Mouse (Mus musculus): Measurements from ENCODE around the gene Sema4d.
A peak's percentile ranks its signal among the peaks of the same experiment; 100 is the strongest.

Sema4d gene

DNA sequence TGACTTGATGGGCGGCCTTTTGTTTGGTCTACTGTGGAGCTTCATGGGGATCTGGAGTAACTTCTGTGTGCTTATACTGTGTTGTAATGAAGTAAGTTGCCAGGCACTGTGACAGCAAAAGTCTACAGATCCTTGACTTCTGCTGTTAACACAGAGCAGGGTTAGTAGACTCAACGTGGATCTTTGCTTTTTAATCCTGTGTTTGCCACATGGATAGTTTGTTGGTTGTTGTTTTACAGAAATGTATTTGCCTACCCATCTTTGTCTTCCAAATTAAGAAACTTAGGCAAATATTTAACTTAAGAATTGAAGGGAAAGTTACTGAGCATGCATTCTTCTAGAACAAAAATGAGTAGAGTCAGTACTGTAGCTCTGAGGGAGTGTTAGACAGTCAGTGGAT is 130.0 kb downstream of the Sema4d start:
- no peak for DNase-seq

DNA sequence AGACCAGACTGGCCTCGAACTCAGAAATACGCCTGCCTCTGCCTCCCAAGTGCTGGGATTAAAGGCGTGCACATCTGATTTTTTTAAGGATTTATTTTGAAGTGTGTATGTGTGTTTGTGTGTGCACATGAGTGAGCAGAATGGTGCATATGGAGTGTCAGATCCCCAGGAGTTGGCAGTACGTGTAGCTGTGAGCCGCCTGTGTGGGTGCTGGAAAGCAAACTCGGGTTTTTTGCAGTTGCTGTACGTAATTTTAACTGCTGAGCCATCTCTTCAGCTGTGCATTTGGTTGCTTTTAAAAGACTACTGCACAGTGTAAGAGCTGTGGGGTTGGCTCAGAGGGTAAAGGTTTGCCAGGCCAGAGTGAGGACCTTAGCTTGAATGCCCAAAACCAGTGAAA is 134.0 kb downstream of the Sema4d start:
- DNase-seq: no peak

DNA sequence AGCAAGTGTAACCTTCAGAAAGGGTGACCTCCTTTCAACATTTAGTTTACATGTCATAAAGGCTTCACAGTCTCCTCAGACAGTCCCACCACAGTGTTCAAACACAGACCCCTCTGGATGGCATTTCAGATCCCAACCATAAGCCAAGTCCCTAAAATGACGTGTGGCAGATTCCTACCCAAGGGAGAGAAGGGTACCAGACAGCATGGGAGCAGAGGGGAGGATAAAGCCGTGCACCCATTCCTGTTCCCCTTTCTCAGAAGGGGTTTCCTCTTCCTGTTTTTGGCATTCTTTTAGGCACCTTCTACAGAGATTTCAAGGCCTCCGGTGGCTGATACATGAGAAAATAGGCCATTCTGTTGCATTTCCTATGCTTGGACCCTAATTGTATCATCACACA is 135.5 kb downstream of the Sema4d start:
- DNase-seq: no peak

DNA sequence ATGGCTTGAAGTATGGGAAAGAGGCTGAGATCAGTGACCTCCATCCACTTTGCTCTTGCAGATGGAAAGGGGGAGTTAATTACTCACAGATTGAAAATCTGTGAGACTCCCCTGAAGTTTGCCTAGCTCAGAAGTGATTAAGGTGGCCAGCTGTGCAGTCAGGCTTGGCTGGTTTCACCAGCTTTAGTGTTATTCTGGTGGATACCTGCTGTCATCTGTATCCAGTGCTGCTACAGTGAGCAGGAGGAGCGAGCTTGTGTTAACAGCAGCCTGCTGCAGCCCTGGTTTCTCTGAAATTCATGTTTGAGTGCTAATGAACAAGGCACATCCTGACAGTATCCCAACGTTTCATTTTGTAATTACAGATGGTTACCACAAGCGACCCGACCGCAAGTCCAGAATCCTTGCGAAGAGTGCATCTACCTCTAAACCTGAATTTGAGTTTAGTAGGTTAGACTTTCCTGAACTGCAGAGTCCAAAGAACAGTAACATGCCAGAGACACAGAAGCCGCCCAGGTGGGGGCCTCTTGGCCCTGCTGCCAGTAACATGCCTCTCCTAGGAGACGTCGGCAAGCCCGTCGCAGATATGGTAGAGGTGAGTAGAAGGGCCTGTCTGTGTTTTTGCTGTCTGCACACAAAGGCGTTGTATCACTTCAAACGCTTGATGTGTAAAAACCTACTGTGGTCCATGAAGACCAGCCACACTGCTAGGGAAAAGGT is 136.9 kb downstream of the Sema4d start:
- DNase-seq: no peak

DNA sequence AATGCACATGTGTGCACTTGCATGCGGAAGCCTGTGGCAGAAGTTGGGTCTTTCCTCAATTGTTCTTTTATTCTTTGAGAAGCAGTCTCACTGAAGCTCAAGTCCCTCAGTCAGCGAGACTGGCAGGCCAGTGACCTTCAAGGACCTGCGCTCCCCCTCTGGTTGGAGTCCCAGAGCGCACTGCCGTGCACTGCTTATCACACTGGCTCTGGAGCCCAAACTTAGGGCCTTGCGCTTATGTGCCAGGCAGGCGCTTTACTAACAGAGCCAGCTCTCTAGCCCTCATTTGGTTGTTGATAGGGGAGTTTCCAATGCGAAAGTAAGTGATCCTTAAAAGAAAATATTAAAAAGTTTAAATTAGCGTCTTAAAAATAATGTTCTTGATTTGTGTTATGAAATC is 139.6 kb downstream of the Sema4d start:
- DNase-seq: no peak

DNA sequence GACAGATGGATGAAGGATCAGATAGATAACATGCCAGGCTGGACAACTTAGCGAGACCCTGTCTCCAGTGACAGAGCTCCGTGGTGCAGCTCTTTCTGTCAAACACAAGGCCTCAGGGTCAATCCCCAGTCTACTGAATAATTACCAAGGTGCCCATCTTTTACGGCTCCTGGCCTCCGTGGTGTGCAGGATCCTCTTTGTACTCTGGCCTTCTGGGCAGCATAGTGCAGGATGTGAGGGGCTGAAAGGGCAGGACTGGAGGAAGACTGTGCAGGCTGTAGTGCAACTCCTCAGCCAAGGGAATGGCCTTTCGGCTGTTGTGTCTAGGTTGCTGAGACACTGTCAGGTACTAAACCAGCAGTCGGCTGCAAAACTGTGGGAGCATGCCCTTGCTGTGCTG is 140.4 kb downstream of the Sema4d start:
- no peak for DNase-seq

DNA sequence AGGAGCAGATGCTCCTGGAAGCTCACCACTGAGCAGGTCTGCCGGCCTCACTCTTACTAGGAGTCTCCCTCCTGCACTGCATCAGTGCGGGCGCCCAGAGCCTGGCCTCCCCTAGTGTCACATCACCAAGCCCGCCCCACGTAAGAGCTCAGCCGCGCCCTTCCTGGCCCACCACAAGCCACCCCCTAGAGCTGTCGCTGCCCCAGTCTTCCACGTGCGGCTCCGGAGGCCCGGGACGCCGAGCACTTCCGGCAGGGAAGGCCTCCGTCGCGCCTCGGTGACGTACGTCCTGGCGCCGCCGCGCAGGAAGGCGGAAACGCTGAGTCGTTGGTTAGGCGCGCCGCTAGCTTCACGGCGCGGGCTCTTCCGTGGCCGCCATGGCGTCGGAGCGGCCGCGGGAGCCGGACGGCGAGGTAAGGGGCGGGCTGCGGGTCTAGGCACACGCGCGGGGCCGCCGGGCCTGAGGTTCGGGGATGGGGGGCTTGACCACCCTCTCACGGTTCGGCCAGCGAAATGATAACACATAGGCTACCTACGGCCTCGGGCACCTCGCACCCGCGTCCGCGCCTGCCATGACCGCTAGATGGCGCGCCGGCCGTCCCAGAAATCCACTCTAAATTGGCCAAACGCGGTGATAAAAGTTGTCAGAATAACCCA is 142.0 kb downstream of the Sema4d start, which contains the start of gene Secisbp2:
TSS of gene Secisbp2 (plus strand) at position 290 of the 657 bp plus-strand sequence.
- peak; percentile 92 to 93 for DNase-seq

DNA sequence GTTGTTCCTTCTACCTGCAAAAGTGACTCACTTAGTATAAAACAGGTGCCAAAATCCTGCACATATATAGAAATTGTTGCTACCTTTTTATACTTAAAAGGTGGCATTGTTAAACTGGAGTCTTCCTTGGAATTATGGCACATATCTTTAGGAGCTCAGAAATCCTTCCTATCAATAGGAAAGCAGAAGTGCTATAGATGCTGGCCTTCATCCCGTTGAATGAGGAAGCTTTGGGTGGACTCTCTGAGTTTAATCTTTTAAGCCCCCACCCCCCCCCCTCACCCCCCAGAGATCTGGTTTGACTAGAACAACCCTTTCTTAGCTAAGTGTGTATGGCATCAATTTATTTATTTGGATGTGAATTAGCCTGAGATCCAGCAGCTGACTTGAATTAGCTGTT is 143.8 kb downstream of the Sema4d start:
- no peak for DNase-seq

DNA sequence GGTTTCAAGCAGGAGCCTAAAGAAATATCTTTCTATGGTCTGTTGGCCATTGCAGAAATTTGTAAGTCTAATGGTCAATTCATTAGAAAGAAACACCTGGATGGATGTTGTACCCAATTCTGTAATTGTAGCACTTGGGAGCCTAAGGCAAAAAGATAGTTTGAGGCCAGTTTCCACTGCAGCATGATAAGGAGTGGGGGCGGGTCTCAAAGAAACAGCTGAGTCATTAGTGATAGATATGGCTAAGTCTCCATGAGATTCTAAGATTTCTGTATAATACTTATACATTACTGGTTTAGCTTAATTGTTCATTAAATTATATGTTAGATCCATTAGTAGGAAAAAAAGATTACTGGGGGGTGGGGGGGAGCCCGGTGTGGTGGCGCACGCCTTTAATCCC is 145.3 kb downstream of the Sema4d start:
- no peak for DNase-seq

DNA sequence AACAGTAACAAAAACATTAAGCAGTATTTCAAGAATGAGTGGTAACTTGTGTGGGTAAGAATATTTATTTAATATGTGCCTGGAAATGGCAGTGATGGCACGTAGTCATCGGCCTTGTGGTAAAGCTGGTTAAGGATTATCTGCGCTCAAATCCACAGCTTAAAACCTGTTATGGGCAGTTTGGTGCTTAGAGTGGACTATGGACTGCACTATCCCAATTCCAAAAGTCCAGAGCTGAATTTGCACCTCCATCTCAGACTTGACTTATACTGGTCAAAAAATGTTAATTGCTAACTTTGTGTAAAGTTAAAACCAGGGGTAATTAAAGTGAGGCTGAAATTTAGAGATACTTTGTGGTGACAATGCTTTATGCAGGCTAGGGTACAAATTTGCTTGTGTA is 145.8 kb downstream of the Sema4d start:
- DNase-seq: no peak

DNA sequence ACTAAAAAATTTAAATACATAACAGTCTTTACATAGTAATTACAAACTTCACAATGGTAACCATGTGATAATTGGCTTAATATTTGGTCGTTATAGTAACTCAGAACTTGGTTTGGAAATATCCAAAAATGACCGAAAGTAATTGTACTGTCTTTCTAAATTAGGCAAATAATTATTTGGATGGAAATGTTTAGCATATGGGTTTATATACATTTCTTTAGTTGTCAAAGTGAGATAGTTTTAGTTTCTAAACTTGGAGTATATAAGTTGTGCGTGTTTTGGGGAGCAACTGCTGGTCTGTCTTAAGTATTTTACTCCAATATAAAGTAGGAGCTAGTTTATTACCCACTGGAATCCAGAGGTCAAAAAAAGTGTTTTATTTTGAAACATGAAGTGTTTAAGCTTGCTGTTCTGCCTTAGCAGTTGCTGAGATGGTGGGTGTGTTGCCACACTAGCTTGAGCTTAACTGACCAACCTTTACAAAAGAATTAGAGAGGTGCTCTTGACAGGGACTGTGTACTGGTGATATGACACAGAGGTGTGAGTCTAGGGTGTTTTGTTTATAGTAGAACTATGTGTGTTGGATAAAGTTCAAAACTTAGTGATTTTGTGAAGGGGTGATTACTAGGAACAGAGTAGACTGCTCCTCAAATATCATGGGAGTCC is 147.1 kb downstream of the Sema4d start:
- DNase-seq: no peak

DNA sequence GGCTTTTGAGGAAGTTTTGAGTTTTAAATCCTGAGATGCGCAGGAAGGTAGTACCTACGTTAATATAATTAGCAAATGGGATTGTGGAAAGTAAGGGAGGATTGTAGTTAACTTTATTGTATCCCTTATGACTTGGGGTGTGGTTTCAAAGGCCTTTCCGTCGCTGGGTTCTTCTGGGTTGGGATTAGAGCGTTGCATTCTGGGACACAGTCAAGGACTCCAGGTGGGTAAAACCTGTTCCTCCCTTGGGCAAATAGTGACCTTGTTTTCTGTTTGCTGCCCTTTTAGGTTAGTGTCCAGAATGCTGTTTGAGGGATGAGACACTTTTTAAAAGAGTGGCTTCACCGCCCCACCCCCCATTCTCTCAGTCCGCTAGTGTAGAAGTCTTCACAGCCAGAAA is 147.7 kb downstream of the Sema4d start:
- no peak for DNase-seq

DNA sequence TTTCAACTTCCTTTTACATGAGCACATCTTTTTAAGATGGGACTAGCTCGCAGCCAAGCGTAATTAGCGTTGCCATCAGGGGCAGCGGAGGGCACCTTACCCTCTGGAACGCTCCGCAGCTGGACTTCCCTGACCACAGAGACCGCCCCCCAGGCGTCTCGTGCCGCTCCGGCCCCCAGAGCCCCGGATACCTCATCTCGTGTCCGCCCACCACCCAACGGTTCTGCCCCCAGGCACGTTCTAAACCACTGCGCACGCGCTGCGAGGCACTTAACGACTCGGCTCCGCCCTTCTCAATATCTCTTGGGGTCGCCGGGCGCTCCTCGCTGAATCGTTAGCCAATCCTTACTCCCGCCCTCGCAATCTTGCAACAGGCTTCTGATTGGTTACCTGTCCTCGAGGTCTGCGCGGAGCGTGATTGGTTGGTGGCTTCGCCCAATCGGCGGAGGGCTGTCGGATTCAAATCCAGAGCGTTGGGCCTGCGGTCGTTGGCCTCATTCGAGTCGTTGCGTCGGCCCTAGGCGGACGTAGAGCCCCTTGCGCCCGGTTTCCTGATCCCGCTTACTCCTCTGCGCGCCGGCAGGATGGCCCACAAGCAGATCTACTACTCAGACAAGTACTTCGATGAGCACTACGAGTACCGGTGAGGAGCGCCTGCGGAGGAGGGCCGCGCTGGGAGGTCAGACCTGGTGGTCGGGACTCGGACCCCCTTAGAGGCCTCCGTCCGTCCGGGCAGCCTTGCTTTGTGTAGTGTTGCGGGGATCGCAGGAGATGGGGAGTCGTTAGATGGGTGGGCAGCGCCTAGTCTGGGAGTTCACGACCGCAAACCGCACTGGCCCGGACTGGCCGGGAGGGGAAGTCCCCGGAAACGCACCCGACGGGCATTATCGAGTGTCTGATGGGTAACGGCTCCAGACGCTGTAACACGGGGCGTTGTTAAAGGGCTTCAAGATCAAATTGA is 148.4 kb downstream of the Sema4d start, which contains the start of gene Cks2:
TSS of gene Cks2 (plus strand) at position 404 of the 961 bp plus-strand sequence.
- peak; percentile 98 to 99 for DNase-seq

DNA sequence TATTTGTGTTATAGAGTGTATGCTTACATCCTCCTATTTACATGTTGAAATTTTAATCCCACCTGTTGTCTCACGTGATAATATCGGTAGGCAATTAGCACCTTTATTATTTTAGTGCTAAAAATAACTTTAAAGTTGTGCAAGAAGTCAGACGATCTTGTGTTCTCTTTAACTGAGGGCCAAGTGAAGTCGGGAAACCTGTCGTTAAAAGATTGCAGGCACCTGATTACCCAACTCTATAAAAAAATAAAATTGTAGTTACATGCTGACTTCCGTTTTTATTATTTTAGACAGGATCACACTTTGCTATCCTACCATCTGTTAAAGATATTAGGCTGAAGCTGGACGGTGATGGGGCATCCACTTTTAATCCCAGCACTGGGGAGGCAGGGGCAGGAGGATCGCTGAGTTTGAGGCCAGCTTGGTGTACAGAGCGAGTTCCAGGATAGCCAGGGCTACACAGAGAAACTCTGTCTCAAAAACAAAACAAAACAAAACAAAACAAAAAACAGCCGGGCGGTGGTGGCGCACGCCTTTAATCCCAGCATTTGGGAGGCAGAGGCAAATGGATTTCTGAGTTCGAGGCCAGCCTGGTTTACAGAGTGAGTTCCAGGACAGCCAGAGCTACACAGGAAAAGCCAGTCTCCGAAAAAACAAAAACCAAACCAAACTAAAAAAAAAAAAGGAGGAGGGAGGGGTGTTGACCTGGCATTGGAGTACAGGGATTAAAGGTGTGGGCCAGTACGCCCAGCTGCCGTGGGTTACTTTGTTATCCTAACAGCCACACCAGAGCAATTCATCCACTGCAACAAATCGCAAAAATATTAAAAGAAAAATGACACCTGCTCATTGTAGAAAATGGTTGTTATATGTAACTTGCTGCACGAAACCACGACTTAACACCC is 149.4 kb downstream of the Sema4d start:
- DNase-seq: no peak

DNA sequence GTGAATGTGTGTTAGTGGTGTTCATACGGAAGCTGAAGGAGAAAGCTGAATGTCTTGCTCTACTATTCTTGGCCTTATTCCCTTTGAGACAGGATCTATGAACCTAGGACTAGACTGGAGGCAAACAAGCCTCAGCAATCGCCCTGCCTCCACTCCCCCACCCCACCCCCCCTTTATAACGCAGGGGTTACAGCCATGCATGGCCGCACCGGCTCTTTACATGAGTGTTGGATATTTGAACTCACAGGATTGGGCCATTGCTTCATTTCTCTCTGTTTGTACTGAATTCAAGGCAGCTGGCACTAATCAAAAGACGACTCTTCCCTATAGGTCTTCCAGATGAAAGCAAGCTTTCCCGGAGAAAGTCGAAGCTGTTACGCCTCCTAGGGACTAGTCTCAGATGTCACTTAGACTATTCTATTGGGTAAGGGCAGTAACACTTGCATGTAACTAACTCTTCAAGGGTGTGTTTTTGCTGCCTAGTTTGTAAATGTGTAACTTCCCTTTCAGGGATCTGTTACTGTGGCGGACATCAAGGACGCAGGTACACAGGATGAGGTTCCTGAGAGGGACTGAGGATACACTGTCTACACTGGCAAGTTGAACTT is 151.3 kb downstream of the Sema4d start:
- DNase-seq: no peak

DNA sequence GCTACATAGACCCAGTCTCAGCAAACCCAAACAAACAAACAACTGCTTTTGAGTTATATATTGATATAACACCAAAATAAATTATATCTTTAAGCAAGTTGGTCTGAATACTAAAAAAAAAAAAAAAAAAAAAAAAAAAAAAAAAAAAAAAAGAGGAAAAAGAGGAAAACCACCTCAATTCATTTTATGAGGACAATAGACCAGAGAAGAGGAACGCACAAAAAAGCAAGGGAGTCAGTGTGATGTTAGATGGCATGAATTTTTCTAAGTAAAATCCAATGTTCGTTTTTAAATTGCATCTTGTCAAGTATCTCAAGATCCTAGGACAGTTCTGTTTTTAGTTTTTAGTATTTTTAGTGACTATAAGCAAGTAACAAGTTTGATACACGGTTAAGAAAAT is 152.1 kb downstream of the Sema4d start:
- DNase-seq: no peak

DNA sequence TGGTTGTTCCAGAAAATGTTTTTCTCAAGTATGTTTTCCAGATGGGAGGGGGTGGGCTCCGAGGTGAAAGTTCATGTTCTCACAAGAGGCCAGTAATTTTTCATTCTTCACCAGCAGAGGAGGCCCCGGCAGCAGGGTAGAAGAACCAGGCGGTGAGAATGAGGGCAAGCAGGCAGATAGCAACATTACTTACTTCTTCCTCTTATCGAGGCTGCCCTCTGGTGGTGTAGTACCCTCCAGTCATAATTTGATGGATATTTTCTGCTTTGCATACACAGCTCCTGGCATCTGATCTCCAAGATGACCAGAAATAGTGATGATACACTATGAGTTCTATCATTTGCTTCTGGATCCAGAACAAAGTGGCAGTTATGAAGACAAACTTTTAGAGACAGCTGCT is 154.6 kb downstream of the Sema4d start:
- DNase-seq: no peak
